Mouse (Mus musculus): ENCODE measurements at regions not wholly inside any gene's neighbourhood (a gene's known extent, or its start where the extent isn't known, plus 50 kb on each side); places are given as distances from the start of the nearest gene placed in this dataset.

DNA sequence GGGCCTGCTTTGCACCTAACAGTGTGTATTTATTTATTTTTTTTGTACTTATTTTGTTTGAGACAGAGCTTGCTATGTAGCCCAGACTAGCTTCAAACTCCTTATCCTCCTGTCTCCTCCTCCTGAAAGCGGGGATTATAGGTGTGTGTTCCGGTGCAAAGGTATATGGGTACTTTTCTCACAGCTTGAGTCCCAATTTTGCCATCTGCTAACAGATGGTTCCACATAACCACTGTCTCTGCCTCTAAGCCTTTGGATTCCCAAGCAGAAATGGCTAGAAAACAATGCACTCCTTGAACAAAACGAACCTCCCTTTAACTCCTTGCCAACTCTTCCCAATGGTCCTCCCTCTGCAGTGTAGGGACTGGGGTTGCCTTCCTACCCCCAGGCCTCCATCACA is 95.5 kb downstream of the Matn1 start:
- TF ChIP-seq CTCF (IDR thresholded peaks at IDR 0.05; ENCODE audit: control insufficient read depth, insufficient read depth, low read length) (no peak), POLR2A (IDR thresholded peaks at IDR 0.05; ENCODE audit: borderline replicate concordance, control insufficient read depth, low read depth, low read length) (no peak)

Measured in bone marrow, adult 2 months (tissue).